Mouse (Mus musculus): ENCODE results near the gene Il10ra. TPM values are rescaled to one million over a fixed set of nuclear protein-coding genes. Genes with fewer than 3 reads are reported as not detected.

Il10ra gene
- polyA plus RNA-seq, 1 experiment from 2014 or later = 1.1 TPM

- no peak for ATAC-seq
- Histone ChIP-seq H3K4me3 (ENCODE audit: low read length) (0 out of 2 replicates have a peak overlapping the region, but pooled peaks have one; percentile 39), H3K4me1 (ENCODE audit: control insufficient read depth, insufficient read depth, low read length) (no peaks in the 10 kb centered on the region), H3K4me2 (ENCODE audit: low read depth, low read length) (no peak overlapping the region), H3K9ac (ENCODE audit: low read depth, low read length) (no peak overlapping the region), H3K27ac (ENCODE audit: low read length) (no peak overlapping the region), H3K9me3 (ENCODE audit: control insufficient read depth, low read length) (no peaks in the 10 kb centered on the region), H3K27me3 (replicated peaks; ENCODE audit: control insufficient read depth, insufficient read depth, low read length) (peaks cover 24% of the 10 kb centered on the region), H3K36me3 (ENCODE audit: control insufficient read depth, insufficient read depth, low read length) (no peaks in the 10 kb centered on the region)
- 63% methylated on average over 4 of the region's 4 CpGs for WGBS
These were observed 870 bp downstream of the Il10ra start for GRCm38 (mm10) chr9:45268079-45268478.

DNA sequence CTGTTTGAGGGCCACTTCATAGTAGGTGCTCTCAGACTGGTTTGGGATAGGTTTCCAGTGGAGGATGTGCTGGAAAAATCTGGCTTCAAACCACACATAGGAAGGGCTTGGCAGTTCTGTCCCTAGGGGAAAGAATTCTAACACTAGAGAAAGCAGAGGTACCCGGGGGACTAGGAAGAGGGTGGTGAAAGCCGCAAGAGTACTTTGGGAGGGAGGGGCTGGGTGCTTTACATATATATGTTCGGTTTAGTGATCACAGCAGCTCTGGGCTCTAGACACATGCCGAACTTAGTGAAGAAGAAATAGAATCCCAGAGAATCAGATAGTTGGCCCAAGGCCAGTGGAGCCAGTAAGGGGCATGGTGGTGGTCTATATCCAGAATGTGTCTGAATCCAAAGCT is 1.9 kb downstream of the Il10ra start:
- Histone ChIP-seq H3K9me3 (ENCODE audit: control insufficient read depth, low read length) (no peaks in the 10 kb centered on the region), H3K4me2 (ENCODE audit: low read depth, low read length) (no peak overlapping the region), H3K27ac (ENCODE audit: low read length) (no peak overlapping the region), H3K9ac (ENCODE audit: low read depth, low read length) (no peak overlapping the region), H3K4me1 (ENCODE audit: control insufficient read depth, insufficient read depth, low read length) (no peaks in the 10 kb centered on the region), H3K4me3 (ENCODE audit: low read length) (no peak overlapping the region), H3K36me3 (ENCODE audit: control insufficient read depth, insufficient read depth, low read length) (no peaks in the 10 kb centered on the region), H3K27me3 (replicated peaks; ENCODE audit: control insufficient read depth, insufficient read depth, low read length) (peaks cover 24% of the 10 kb centered on the region)
- 87% methylated on average over 4 of the region's 4 CpGs for WGBS
- no peak for ATAC-seq

GRCm38 (mm10) chr9:45261872-45262271 is 7.1 kb downstream of the Il10ra start:
- WGBS = 77% methylated on average over 5 of the region's 5 CpGs
- H3K9ac ChIP-seq (ENCODE audit: low read depth, low read length) = no peak overlapping the region
- no peak overlapping the region for H3K4me3 ChIP-seq (ENCODE audit: low read length)
- H3K9me3 ChIP-seq (ENCODE audit: control insufficient read depth, low read length) = no peaks in the 10 kb centered on the region
- H3K27me3 ChIP-seq (replicated peaks; ENCODE audit: control insufficient read depth, insufficient read depth, low read length) = no peaks in the 10 kb centered on the region
- no peaks in the 10 kb centered on the region for H3K36me3 ChIP-seq (ENCODE audit: control insufficient read depth, insufficient read depth, low read length)
- no peak overlapping the region for H3K27ac ChIP-seq (ENCODE audit: low read length)
- H3K4me2 ChIP-seq (ENCODE audit: low read depth, low read length) = no peak overlapping the region
- no peak for ATAC-seq
- H3K4me1 ChIP-seq (ENCODE audit: control insufficient read depth, insufficient read depth, low read length) = no peaks in the 10 kb centered on the region

DNA sequence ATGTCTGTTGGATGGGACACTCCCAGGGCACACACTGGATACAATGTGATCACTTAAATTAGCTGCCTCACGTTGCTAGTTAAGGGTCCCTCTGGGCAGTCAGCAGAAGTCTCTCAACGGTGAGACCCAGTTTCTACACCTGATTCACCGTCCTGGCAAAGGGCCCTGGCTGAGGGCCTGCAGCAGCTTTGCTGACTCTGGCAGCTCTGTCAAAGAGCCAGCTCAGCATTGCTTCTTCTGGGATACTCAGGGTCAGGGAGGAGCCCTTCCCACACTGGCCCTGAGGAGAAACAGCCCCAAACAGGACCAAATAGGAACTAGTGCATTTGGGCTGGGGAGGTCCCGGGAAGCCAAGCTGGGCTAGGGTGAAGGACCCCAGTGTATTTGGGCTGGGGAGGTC is 7.5 kb downstream of the Il10ra start:
- no peaks in the 10 kb centered on the region for H3K9me3 ChIP-seq (ENCODE audit: control insufficient read depth, low read length)
- no peaks in the 10 kb centered on the region for H3K27me3 ChIP-seq (replicated peaks; ENCODE audit: control insufficient read depth, insufficient read depth, low read length)
- no peak overlapping the region for H3K27ac ChIP-seq (ENCODE audit: low read length)
- H3K36me3 ChIP-seq (ENCODE audit: control insufficient read depth, insufficient read depth, low read length) = no peaks in the 10 kb centered on the region
- H3K9ac ChIP-seq (ENCODE audit: low read depth, low read length) = no peak overlapping the region
- no peak overlapping the region for H3K4me3 ChIP-seq (ENCODE audit: low read length)
- no peaks in the 10 kb centered on the region for H3K4me1 ChIP-seq (ENCODE audit: control insufficient read depth, insufficient read depth, low read length)
- 57% methylated on average over 4 of the region's 4 CpGs for WGBS
- no peak for ATAC-seq
- H3K4me2 ChIP-seq (ENCODE audit: low read depth, low read length) = no peak overlapping the region

- Histone ChIP-seq H3K4me3 (ENCODE audit: low read length) (no peak overlapping the region), H3K27me3 (replicated peaks; ENCODE audit: control insufficient read depth, insufficient read depth, low read length) (no peaks in the 10 kb centered on the region)
- WGBS = 88% methylated on average over 13 of the region's 13 CpGs
These were observed 9.9 kb downstream of the Il10ra start for GRCm38 (mm10) chr9:45259065-45259464.

GRCm38 (mm10) chr9:45255967-45256366 is 13.0 kb downstream of the Il10ra start:
- Histone ChIP-seq H3K27me3 (replicated peaks; ENCODE audit: control insufficient read depth, insufficient read depth, low read length) (no peaks in the 10 kb centered on the region), H3K4me2 (ENCODE audit: low read depth, low read length) (no peak overlapping the region), H3K27ac (ENCODE audit: low read length) (no peak overlapping the region), H3K4me3 (ENCODE audit: low read length) (no peak overlapping the region), H3K36me3 (ENCODE audit: control insufficient read depth, insufficient read depth, low read length) (no peaks in the 10 kb centered on the region), H3K4me1 (ENCODE audit: control insufficient read depth, insufficient read depth, low read length) (no peaks in the 10 kb centered on the region), H3K9me3 (ENCODE audit: control insufficient read depth, low read length) (no peaks in the 10 kb centered on the region), H3K9ac (ENCODE audit: low read depth, low read length) (no peak overlapping the region)
- WGBS = 80% methylated on average over 5 of the region's 5 CpGs
- ATAC-seq = no peak

More at GRCm38 (mm10) chr9:45259065-45259464, 9.9 kb downstream of the Il10ra start:
- Histone ChIP-seq H3K36me3 (ENCODE audit: control insufficient read depth, insufficient read depth, low read length) (no peaks in the 10 kb centered on the region), H3K4me2 (ENCODE audit: low read depth, low read length) (no peak overlapping the region), H3K9me3 (ENCODE audit: control insufficient read depth, low read length) (no peaks in the 10 kb centered on the region), H3K4me1 (ENCODE audit: control insufficient read depth, insufficient read depth, low read length) (no peaks in the 10 kb centered on the region), H3K27ac (ENCODE audit: low read length) (no peak overlapping the region), H3K9ac (ENCODE audit: low read depth, low read length) (no peak overlapping the region)
- no peak for ATAC-seq

DNA sequence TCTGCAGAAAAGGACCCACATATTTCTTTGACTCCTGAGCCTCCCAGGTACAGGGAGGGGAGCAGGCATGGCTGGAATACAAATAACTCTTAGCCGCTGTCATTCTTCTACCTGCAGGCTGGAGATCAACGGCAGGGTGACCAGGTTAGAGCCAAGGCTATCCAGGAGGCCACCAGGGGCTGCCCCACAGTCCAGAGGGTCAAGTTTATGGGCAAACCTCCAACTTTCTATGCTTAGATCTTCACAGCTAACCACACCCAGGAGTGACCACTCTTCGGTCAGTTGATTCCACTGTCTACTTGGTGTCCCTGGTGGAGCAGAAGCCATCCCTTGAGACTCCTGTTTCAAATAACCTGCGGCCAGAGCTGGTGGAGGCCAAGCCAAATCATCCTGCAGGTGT is 13.5 kb downstream of the Il10ra start:
- no peak overlapping the region for H3K9ac ChIP-seq (ENCODE audit: low read depth, low read length)
- no peak for ATAC-seq
- H3K27me3 ChIP-seq (replicated peaks; ENCODE audit: control insufficient read depth, insufficient read depth, low read length) = no peaks in the 10 kb centered on the region
- WGBS = 86% methylated on average over 4 of the region's 4 CpGs
- H3K4me1 ChIP-seq (ENCODE audit: control insufficient read depth, insufficient read depth, low read length) = no peaks in the 10 kb centered on the region
- no peak overlapping the region for H3K4me3 ChIP-seq (ENCODE audit: low read length)
- no peak overlapping the region for H3K4me2 ChIP-seq (ENCODE audit: low read depth, low read length)
- H3K9me3 ChIP-seq (ENCODE audit: control insufficient read depth, low read length) = no peaks in the 10 kb centered on the region
- H3K36me3 ChIP-seq (ENCODE audit: control insufficient read depth, insufficient read depth, low read length) = no peaks in the 10 kb centered on the region
- H3K27ac ChIP-seq (ENCODE audit: low read length) = no peak overlapping the region

- Histone ChIP-seq H3K36me3 (ENCODE audit: control insufficient read depth, insufficient read depth, low read length) (no peaks in the 10 kb centered on the region), H3K27me3 (replicated peaks; ENCODE audit: control insufficient read depth, insufficient read depth, low read length) (no peaks in the 10 kb centered on the region), H3K9ac (ENCODE audit: low read depth, low read length) (no peak overlapping the region), H3K27ac (ENCODE audit: low read length) (no peak overlapping the region), H3K4me1 (ENCODE audit: control insufficient read depth, insufficient read depth, low read length) (no peaks in the 10 kb centered on the region), H3K4me3 (ENCODE audit: low read length) (no peak overlapping the region), H3K9me3 (ENCODE audit: control insufficient read depth, low read length) (no peaks in the 10 kb centered on the region), H3K4me2 (ENCODE audit: low read depth, low read length) (no peak overlapping the region)
- ATAC-seq = no peak
- 63% methylated on average over 4 of the region's 4 CpGs for WGBS
These were observed 14.3 kb downstream of the Il10ra start for GRCm38 (mm10) chr9:45254605-45255004.

DNA sequence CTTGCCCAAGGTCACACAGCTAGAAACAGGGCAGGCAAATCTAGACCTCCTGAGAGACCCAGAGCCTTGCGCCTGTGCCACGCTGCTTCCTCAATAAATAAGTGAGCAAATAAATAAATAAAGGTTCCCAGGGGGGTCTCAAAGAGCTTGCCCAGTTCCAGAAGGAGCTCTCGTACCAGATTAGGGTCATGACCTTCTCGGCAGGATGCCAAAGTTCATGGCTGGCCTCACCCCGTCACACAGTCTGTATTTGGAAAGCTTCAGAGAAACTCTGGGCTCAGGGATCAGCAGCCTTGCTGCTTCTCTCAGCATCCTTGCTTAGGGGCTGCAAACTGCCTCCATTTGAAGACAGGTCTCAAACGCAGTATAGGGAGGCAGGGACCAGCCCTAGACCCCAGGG is 14.9 kb downstream of the Il10ra start:
- Histone ChIP-seq H3K9me3 (ENCODE audit: control insufficient read depth, low read length) (no peaks in the 10 kb centered on the region), H3K36me3 (ENCODE audit: control insufficient read depth, insufficient read depth, low read length) (no peaks in the 10 kb centered on the region), H3K4me3 (ENCODE audit: low read length) (no peak overlapping the region), H3K27me3 (replicated peaks; ENCODE audit: control insufficient read depth, insufficient read depth, low read length) (no peaks in the 10 kb centered on the region), H3K4me1 (ENCODE audit: control insufficient read depth, insufficient read depth, low read length) (no peaks in the 10 kb centered on the region), H3K9ac (ENCODE audit: low read depth, low read length) (no peak overlapping the region), H3K4me2 (ENCODE audit: low read depth, low read length) (no peak overlapping the region), H3K27ac (ENCODE audit: low read length) (no peak overlapping the region)
- no peak for ATAC-seq
- WGBS = 46% methylated on average over 6 of the region's 6 CpGs

DNA sequence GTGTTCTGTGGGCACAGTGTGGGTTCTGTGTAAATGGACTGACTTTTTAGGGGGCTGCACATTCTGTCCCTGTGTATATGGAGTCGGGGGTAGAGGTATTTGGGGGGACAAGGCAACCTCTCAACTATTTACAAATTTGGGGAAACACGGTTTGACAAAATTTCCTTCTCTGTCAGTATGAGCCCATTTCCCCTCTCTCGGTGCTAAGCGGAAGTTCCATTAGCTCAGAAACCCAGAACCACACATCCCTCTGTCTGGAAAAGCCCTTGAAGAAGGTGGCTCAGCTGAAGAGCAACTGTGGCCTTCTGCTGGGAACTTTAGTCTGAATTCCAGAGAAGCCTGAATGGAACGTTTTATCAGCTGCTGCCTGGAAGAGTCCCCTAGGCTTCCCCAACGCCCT is 16.6 kb downstream of the Il10ra start:
- WGBS = 74% methylated on average over 6 of the region's 6 CpGs
- no peaks in the 10 kb centered on the region for H3K9me3 ChIP-seq (ENCODE audit: control insufficient read depth, low read length)
- H3K4me3 ChIP-seq (ENCODE audit: low read length) = no peak overlapping the region
- no peak overlapping the region for H3K9ac ChIP-seq (ENCODE audit: low read depth, low read length)
- ATAC-seq = no peak
- no peak overlapping the region for H3K4me2 ChIP-seq (ENCODE audit: low read depth, low read length)
- H3K27ac ChIP-seq (ENCODE audit: low read length) = no peak overlapping the region
- no peaks in the 10 kb centered on the region for H3K36me3 ChIP-seq (ENCODE audit: control insufficient read depth, insufficient read depth, low read length)
- no peaks in the 10 kb centered on the region for H3K27me3 ChIP-seq (replicated peaks; ENCODE audit: control insufficient read depth, insufficient read depth, low read length)
- no peaks in the 10 kb centered on the region for H3K4me1 ChIP-seq (ENCODE audit: control insufficient read depth, insufficient read depth, low read length)

All from intestine, embryonic 16.5 days (tissue).